Mouse (Mus musculus): ENCODE measurements at regions not wholly inside any gene's neighbourhood (a gene's known extent, or its start where the extent isn't known, plus 50 kb on each side); places are given as distances from the start of the nearest gene placed in this dataset.
A peak's percentile ranks its signal among the peaks of the same experiment; 100 is the strongest.

- no peak for ATAC-seq
- 74% methylated on average over 2 of the region's 2 CpGs for WGBS
Observed at GRCm38 (mm10) chr16:81138583-81138982, 61.9 kb upstream of the Ncam2 start.

GRCm38 (mm10) chr16:81146019-81146418 lies 54.5 kb upstream of the Ncam2 start:
- H3K36me3 ChIP-seq (ENCODE audit: poor library complexity, severe bottlenecking) = no peaks in the 10 kb centered on the region
- H3K27me3 ChIP-seq = no peaks in the 10 kb centered on the region
- H3K9ac ChIP-seq = no peak overlapping the region
- H3K4me3 ChIP-seq = no peak overlapping the region
- H3K27ac ChIP-seq = no peak overlapping the region
- no peak for ATAC-seq
- no peak overlapping the region for H3K4me2 ChIP-seq
- no peaks in the 10 kb centered on the region for H3K4me1 ChIP-seq
- no peaks in the 10 kb centered on the region for H3K9me3 ChIP-seq (replicated peaks)

More at GRCm38 (mm10) chr16:81138583-81138982, 61.9 kb upstream of the Ncam2 start:
- H3K27ac ChIP-seq = no peak overlapping the region
- no peaks in the 10 kb centered on the region for H3K4me1 ChIP-seq
- H3K9ac ChIP-seq = no peak overlapping the region
- no peak overlapping the region for H3K4me3 ChIP-seq
- H3K9me3 ChIP-seq (replicated peaks) = no peaks in the 10 kb centered on the region
- H3K4me2 ChIP-seq = no peak overlapping the region
- no peaks in the 10 kb centered on the region for H3K36me3 ChIP-seq (ENCODE audit: poor library complexity, severe bottlenecking)
- H3K27me3 ChIP-seq = no peaks in the 10 kb centered on the region

GRCm38 (mm10) chr16:81149491-81149890 lies 51.0 kb upstream of the Ncam2 start:
- H3K4me1 ChIP-seq = no peaks in the 10 kb centered on the region

More at GRCm38 (mm10) chr16:81149491-81149890, 51.0 kb upstream of the Ncam2 start:
- Histone ChIP-seq H3K27me3 (no peaks in the 10 kb centered on the region), H3K9ac (no peak overlapping the region), H3K36me3 (ENCODE audit: poor library complexity, severe bottlenecking) (no peaks in the 10 kb centered on the region), H3K4me3 (no peak overlapping the region), H3K4me2 (no peak overlapping the region), H3K27ac (no peak overlapping the region), H3K9me3 (replicated peaks) (no peaks in the 10 kb centered on the region)
- 0 out of 2 replicates have a peak, but pooled peaks have one; percentile 48 for ATAC-seq
- 81% methylated on average over 4 of the region's 4 CpGs for WGBS

Data from forebrain, embryonic 13.5 days (tissue).